Mouse (Mus musculus): Measurements from ENCODE around the gene Zfp420. TPM values are rescaled to one million over a fixed set of nuclear protein-coding genes. Genes with fewer than 3 reads are reported as not detected.

Gene Zfp420
- polyA plus RNA-seq, 1 experiment: 4.8 TPM

- Histone ChIP-seq H3K4me3 (ENCODE audit: insufficient read depth, low read length) (no peak overlapping the region), H3K4me1 (ENCODE audit: control insufficient read depth, insufficient read depth, low read length) (no peaks in the 10 kb centered on the region), H3K27ac (ENCODE audit: insufficient read depth, low read depth, low read length) (no peak overlapping the region)
- TF ChIP-seq CTCF (IDR thresholded peaks at IDR 0.05; ENCODE audit: low read depth, low read length) (no peak), POLR2A (IDR thresholded peaks at IDR 0.05; ENCODE audit: borderline replicate concordance, low read depth, low read length) (no peak)
Observed at GRCm38 (mm10) chr7:29917371-29918061, 57.7 kb downstream of the Zfp420 start.

GRCm38 (mm10) chr7:29918062-29918453 lies 58.3 kb downstream of the Zfp420 start:
- no peak for TF ChIP-seq CTCF (IDR thresholded peaks at IDR 0.05; ENCODE audit: low read depth, low read length)
- no peak for TF ChIP-seq POLR2A (IDR thresholded peaks at IDR 0.05; ENCODE audit: borderline replicate concordance, low read depth, low read length)
- Histone ChIP-seq H3K4me3 (ENCODE audit: insufficient read depth, low read length) (no peak overlapping the region), H3K4me1 (ENCODE audit: control insufficient read depth, insufficient read depth, low read length) (no peaks in the 10 kb centered on the region), H3K27ac (ENCODE audit: insufficient read depth, low read depth, low read length) (no peak overlapping the region)

DNA sequence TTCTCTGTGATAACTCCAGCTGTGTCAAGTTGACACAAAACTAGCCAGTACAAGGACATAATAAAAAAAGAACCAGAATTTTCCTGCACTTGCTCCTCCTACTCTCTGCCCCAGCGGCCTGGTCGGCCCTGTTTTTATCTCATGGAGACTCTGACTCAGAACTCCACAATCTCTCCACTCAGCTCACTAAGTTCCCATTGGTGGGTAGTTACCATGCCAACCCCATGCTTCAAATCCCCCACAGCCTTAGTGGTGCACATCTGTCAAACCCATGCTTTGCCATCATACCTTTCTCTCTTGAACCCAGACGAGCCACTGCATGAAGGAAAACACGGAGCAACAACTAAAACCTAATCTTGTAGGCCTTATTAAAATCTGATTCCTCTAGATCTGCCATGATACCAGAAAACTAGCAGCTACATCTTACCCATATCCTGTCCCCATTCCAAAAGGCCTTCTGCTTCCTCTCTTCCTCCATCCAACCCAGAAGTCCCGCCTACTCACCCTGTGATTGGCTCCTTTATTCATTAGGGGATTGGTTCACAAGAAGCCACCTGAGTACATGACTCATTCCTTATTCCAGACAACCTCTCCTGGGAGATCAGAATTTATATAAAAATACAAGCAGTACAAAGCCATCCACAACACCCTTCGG lies 61.8 kb downstream of the Zfp420 start:
- no peaks in the 10 kb centered on the region for H3K4me1 ChIP-seq (ENCODE audit: control insufficient read depth, insufficient read depth, low read length)
- H3K27ac ChIP-seq (ENCODE audit: insufficient read depth, low read depth, low read length): no peak overlapping the region
- TF ChIP-seq CTCF (IDR thresholded peaks at IDR 0.05; ENCODE audit: low read depth, low read length) (no peak), POLR2A (IDR thresholded peaks at IDR 0.05; ENCODE audit: borderline replicate concordance, low read depth, low read length) (no peak)
- no peak overlapping the region for H3K4me3 ChIP-seq (ENCODE audit: insufficient read depth, low read length)

- TF ChIP-seq POLR2A (IDR thresholded peaks at IDR 0.05; ENCODE audit: borderline replicate concordance, low read depth, low read length) (no peak), CTCF (IDR thresholded peaks at IDR 0.05; ENCODE audit: low read depth, low read length) (no peak)
- Histone ChIP-seq H3K4me3 (ENCODE audit: insufficient read depth, low read length) (no peak overlapping the region), H3K27ac (ENCODE audit: insufficient read depth, low read depth, low read length) (no peak overlapping the region), H3K4me1 (ENCODE audit: control insufficient read depth, insufficient read depth, low read length) (no peaks in the 10 kb centered on the region)
Observed at GRCm38 (mm10) chr7:29922780-29923179, 63.0 kb downstream of the Zfp420 start.

Other genes starting within 250 kb of the Zfp420 start
- gene Catsperg2, start 132.9 kb upstream of the Zfp420 start, polyA plus RNA-seq (2012; ENCODE audit: insufficient read depth, insufficient read length, missing spikeins): 0.29 TPM in 1 of 2 replicates, not detected in the other
- gene Zfp84, start 91.4 kb upstream of the Zfp420 start, polyA plus RNA-seq (2012; ENCODE audit: insufficient read depth, insufficient read length, missing spikeins): 10.3 and 12.5 TPM in 2 replicates
- 1.4 and 2.6 TPM in 2 replicates for gene Zfp30, start 76.0 kb upstream of the Zfp420 start, polyA plus RNA-seq (2012; ENCODE audit: insufficient read depth, insufficient read length, missing spikeins)
- 7.9 and 9.5 TPM in 2 replicates for gene Zfp790, start 43.9 kb upstream of the Zfp420 start, polyA plus RNA-seq (2012; ENCODE audit: insufficient read depth, insufficient read length, missing spikeins)
- gene Zfp940, start 6.3 kb upstream of the Zfp420 start, polyA plus RNA-seq (2012; ENCODE audit: insufficient read depth, insufficient read length, missing spikeins): 1.4 and 2.1 TPM in 2 replicates
- 3.5 and 3.8 TPM in 2 replicates for gene Zfp27, start 46.6 kb downstream of the Zfp420 start, polyA plus RNA-seq (2012; ENCODE audit: insufficient read depth, insufficient read length, missing spikeins)
- 3.1 and 3.8 TPM in 2 replicates for gene Zfp383, start 48.2 kb downstream of the Zfp420 start, polyA plus RNA-seq (2012; ENCODE audit: insufficient read depth, insufficient read length, missing spikeins)
- gene Zfp74, start 94.1 kb downstream of the Zfp420 start, polyA plus RNA-seq (2012; ENCODE audit: insufficient read depth, insufficient read length, missing spikeins): 7.2 and 8.6 TPM in 2 replicates
- 3.6 and 4.0 TPM in 2 replicates for gene Zfp568, start 124.0 kb downstream of the Zfp420 start, polyA plus RNA-seq (2012; ENCODE audit: insufficient read depth, insufficient read length, missing spikeins)
- 4.1 and 5.0 TPM in 2 replicates for gene Zfp14, start 191.4 kb downstream of the Zfp420 start, polyA plus RNA-seq (2012; ENCODE audit: insufficient read depth, insufficient read length, missing spikeins)
- 3.9 and 4.6 TPM in 2 replicates for gene Zfp82, start 212.9 kb downstream of the Zfp420 start, polyA plus RNA-seq (2012; ENCODE audit: insufficient read depth, insufficient read length, missing spikeins)
- not detected in 2 replicates for gene Gm26920, start 230.4 kb downstream of the Zfp420 start, polyA plus RNA-seq (2012; ENCODE audit: insufficient read depth, insufficient read length, missing spikeins)
- gene Zfp566, start 230.5 kb downstream of the Zfp420 start, polyA plus RNA-seq (2012; ENCODE audit: insufficient read depth, insufficient read length, missing spikeins): 1.6 and 2.8 TPM in 2 replicates
- gene Zfp260, start 234.8 kb downstream of the Zfp420 start, polyA plus RNA-seq (2012; ENCODE audit: insufficient read depth, insufficient read length, missing spikeins): 40.2 and 49.9 TPM in 2 replicates

Data from bone marrow macrophage, adult 2 months (primary cell).